Mouse (Mus musculus) A20 (cell line): ENCODE data around the gene Dtx1.

Experiments
- DNase-seq: peaks from one replicate; pipeline ENCODE4 v3.0.0-alpha.2; 2011; ENCODE audit warnings: low read depth, low spot score

The Dtx1 gene

GRCm38 (mm10) chr5:120711827-120712226 is at the start of gene Dtx1:
Gene Dtx1, minus strand, starts transcription at chr5:120711927.
- DNase-seq: no peak

DNA sequence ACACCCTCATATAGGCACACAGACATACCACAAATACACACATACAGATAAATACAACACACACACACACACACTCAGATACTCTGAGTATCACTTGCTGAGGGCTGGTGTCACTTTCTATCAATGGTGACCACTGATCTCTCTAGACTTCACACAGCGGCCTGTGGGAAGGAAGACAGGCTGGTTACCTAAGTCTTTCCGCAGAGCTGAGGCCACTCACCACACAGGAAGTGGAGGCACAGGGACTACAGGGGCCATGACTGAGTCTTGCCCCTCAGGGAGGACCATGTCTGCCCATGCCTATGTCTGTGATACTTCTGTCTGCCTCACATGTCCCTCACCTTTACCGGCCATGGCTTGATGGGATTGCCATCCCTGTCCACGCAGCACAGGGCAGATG is 42.5 kb upstream of the Dtx1 start:
- no peak for DNase-seq

- DNase-seq: no peak
Measured at GRCm38 (mm10) chr5:120752786-120753185, 41.1 kb upstream of the Dtx1 start.

GRCm38 (mm10) chr5:120751206-120751605 is 39.5 kb upstream of the Dtx1 start:
- no peak for DNase-seq

DNA sequence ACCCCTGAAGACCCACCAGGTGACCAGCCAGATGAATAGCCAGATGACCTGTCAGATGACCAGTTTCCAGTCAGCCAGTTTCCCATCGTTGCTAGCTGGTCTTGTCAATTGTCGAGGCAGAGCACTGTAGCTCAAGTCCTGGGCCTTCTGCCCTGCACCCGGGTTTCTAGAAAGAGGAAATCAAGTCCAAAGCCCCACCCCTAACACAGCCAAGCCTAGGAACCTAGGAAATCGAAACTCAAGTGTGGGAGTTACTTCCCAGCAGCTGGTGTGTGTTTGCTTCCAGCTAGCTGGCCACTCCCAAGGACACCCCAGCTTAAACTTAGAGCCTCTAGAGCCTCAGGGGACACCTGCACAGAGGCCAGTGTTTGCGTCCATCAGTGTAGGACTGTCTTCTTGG is 38.0 kb upstream of the Dtx1 start, which contains the start of gene Oas2:
Oas2 (minus strand) TSS at position 166 of the 400 bp plus-strand sequence.
- DNase-seq: no peak

DNA sequence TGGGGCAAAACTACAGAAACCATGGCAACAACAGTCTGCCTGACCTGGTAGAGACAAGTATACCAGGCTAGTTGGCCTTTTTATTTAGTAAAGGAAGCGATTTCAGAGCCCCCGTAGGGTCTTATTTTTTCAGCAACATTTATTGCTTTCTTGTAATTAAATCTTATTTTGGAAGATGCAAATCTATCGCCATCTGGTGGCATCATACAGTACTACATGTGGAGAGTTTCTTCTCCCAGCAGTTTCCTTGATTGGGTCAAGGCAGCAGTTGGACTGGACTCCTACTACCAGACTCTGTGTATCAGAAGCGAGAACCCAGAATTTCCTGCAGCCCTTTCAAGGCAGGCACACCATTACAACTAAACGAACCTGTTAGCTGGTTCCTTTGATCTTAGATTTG is 34.7 kb upstream of the Dtx1 start:
- peak; percentile 57 for DNase-seq

- peak; percentile 63 for DNase-seq
Measured at GRCm38 (mm10) chr5:120742125-120742524, 30.4 kb upstream of the Dtx1 start.

- DNase-seq: no peak
Measured at GRCm38 (mm10) chr5:120734380-120734990, 22.8 kb upstream of the Dtx1 start.

DNA sequence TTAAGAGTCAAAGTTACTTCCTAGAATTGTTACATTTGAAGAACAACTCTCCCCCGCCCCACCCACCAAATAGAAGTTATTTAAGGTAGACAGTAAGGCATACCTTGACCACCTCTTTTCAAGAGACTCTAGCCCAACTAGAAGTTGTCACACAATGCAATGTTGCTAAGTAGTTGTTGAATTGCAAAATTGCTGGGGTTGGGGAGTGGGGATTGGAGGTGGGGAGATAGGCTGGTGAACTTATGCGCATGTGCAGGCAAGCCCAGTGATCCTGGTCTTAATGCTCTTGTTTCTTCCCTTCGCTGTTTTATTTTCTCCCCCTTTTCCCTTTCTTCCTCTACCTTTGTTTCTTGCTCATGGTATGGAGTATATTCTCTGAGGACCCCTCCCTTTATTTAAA is 22.0 kb upstream of the Dtx1 start:
- no peak for DNase-seq

- DNase-seq: no peak
Measured at GRCm38 (mm10) chr5:120732740-120733139, 21.0 kb upstream of the Dtx1 start.

- no peak for DNase-seq
Measured at GRCm38 (mm10) chr5:120729319-120729718, 17.6 kb upstream of the Dtx1 start.

GRCm38 (mm10) chr5:120725811-120726455 is 14.2 kb upstream of the Dtx1 start:
- no peak for DNase-seq

- DNase-seq: no peak
Measured at GRCm38 (mm10) chr5:120721005-120721404, 9.3 kb upstream of the Dtx1 start.

GRCm38 (mm10) chr5:120718600-120719378 is 7.1 kb upstream of the Dtx1 start:
- DNase-seq: no peak

DNA sequence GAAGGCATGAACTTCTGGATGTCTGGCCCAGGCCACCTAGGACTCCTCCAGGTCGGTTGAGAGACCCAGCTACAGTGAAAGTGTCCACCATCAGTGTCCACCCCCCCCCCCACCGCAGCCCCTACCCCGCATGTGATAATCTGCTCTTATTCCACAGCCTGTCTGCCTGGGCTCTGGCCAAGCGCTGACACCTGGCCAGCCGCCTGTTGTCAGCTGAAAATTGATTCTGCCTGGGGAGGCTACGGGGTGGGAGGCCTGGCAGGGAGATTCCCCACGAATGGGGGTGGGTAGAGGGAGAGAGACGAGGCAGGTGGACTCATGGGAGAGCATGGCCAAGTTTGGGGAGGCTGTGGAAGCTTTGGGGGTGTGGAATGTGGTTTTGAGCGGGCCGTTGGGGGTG is 5.4 kb upstream of the Dtx1 start:
- DNase-seq: no peak

- DNase-seq: peak; percentile 80
Measured at GRCm38 (mm10) chr5:120714314-120714713, 2.6 kb upstream of the Dtx1 start.

DNA sequence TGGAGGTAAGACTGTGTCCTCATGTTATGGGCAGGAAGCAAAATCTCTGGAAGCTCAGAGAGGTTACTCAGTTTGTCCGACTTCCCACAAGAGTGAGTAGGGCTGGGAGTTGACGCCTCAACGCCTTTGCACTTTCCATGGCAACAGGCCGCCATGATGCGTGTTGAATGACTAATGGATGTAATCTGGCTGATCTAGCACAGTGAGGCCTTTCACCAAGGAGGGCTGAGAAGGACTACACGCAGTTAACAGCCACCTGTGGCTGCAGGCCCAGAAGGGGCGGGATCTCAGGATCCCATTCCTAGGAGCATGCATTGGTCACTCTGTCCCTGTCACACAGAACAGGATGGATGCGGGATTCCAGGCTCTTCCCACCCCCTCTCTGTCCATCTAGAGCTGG is 994 bp upstream of the Dtx1 start:
- no peak for DNase-seq

DNA sequence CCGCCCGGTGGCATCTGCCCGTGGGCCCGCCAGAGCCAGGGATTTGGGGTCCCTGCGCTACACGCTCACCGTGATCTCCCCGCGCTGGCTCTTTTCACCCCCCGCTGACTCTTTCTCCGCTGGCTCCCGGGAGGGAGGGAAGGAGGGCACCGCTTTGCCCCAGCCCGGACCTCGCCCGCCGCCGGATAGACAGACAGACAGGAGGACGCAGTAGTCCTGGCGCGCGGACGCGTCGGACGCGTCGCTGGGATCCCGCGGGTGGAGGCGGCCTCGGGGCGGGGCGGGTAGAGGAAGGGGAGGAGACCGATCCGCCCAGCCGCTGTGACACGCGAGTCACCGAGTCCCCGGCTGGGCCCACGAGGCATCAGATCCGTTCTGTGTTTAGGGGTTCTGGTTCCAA is 311 bp downstream of the Dtx1 start:
- no peak for DNase-seq

- no peak for DNase-seq
Measured at GRCm38 (mm10) chr5:120710826-120711248, 890 bp downstream of the Dtx1 start.

GRCm38 (mm10) chr5:120710161-120710825 is 1.4 kb downstream of the Dtx1 start:
- no peak for DNase-seq

DNA sequence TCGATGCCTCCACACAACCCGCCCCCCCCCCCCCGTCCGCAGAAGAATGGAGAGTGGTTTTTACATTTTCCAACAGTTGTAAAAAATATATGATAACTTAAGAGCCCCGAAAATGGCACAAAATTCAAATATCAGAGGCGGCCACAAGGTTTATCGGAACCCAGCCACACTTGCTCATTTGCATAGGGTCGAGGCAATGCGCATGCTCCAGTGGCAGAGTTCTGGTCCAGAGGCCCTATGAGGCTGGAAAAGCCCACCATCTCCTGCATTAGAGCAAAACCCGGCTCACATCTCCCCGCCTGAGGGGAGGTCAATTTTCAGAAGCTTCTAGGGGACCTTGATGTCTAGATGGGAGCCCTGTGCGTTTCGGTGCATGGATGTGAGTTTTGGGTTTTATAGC is 4.8 kb downstream of the Dtx1 start:
- no peak for DNase-seq

GRCm38 (mm10) chr5:120706541-120706940 is 5.2 kb downstream of the Dtx1 start:
- peak; percentile 27 for DNase-seq
